Mouse (Mus musculus) lung, adult 18-20 months (tissue): ENCODE data around the gene Nipal3.

Experiments
- DNase-seq, 2 experiments: peaks; one replicate each; pipeline ENCODE4 v3.0.0; 2022; ENCODE audit warnings: mixed read lengths in 2 of 2

The Nipal3 gene

GRCm38 (mm10) chr4:135494521-135495396 is at the start of gene Nipal3, which contains the start of gene Stpg1:
Gene Nipal3, minus strand, starts transcription at chr4:135495038.
Gene Stpg1, plus strand, starts transcription at chr4:135494790.
- peak; percentile 95 to 97 for DNase-seq

GRCm38 (mm10) chr4:135544284-135544683 is 49.4 kb upstream of the Nipal3 start:
- DNase-seq, result no peak

GRCm38 (mm10) chr4:135540057-135540456 is 45.2 kb upstream of the Nipal3 start:
- DNase-seq, result no peak

- DNase-seq, result no peak
Observed at GRCm38 (mm10) chr4:135539056-135539455, 44.2 kb upstream of the Nipal3 start.

- no peak for DNase-seq
Observed at GRCm38 (mm10) chr4:135535021-135535420, 40.2 kb upstream of the Nipal3 start.

- no peak for DNase-seq
Observed at GRCm38 (mm10) chr4:135533001-135533400, 38.2 kb upstream of the Nipal3 start.

- no peak for DNase-seq
Observed at GRCm38 (mm10) chr4:135531771-135532613, 37.2 kb upstream of the Nipal3 start.

GRCm38 (mm10) chr4:135531236-135531635 is 36.4 kb upstream of the Nipal3 start:
- no peak for DNase-seq

- DNase-seq, result no peak
Observed at GRCm38 (mm10) chr4:135530270-135530669, 35.4 kb upstream of the Nipal3 start.

GRCm38 (mm10) chr4:135526039-135526710 is 31.3 kb upstream of the Nipal3 start:
- no peak for DNase-seq

GRCm38 (mm10) chr4:135525057-135525456 is 30.2 kb upstream of the Nipal3 start:
- DNase-seq, result no peak

- no peak for DNase-seq
Observed at GRCm38 (mm10) chr4:135523939-135524338, 29.1 kb upstream of the Nipal3 start.

GRCm38 (mm10) chr4:135520421-135520820 is 25.6 kb upstream of the Nipal3 start:
- DNase-seq, result no peak

- DNase-seq, result no peak
Observed at GRCm38 (mm10) chr4:135518135-135518534, 23.3 kb upstream of the Nipal3 start.

- DNase-seq, result peak; percentile 68 to 80
Observed at GRCm38 (mm10) chr4:135516351-135517316, 21.8 kb upstream of the Nipal3 start.

- no peak for DNase-seq
Observed at GRCm38 (mm10) chr4:135514925-135515324, 20.1 kb upstream of the Nipal3 start.

GRCm38 (mm10) chr4:135513865-135514264 is 19.0 kb upstream of the Nipal3 start:
- DNase-seq, result no peak

GRCm38 (mm10) chr4:135509515-135509914 is 14.7 kb upstream of the Nipal3 start:
- DNase-seq, result no peak

- DNase-seq, result peak; percentile 47 to 72
Observed at GRCm38 (mm10) chr4:135508419-135509039, 13.7 kb upstream of the Nipal3 start.

- peak; percentile 15 to 43 for DNase-seq
Observed at GRCm38 (mm10) chr4:135507547-135508350, 12.9 kb upstream of the Nipal3 start.
